Mouse (Mus musculus) heart, embryonic 14.5 days (tissue): ENCODE data around the gene Flrt3. TPM values are rescaled to one million over a fixed set of nuclear protein-coding genes. Genes with fewer than 3 reads are reported as not detected.

Experiments used
- ATAC-seq: fragments of 200-750 bp; cut with Nextera tagmentation; 2 replicates; pipeline ENCODE4 v1.8.0; 2017; ENCODE audit warnings: low read depth, moderate TSS enrichment; ENCODE audit not compliant: insufficient number of reproducible peaks, insufficient read depth, low FRiP score
- H3K27ac ChIP-seq, 2 experiments: fragments of 200-500 bp in 1 of 2; fragments of 300-500 bp in 1 of 2; sonication (generic) in 1 of 2; replicated peaks in 1 of 2; 2 replicates each; pipeline ENCODE4 v1.5.1; 2012 to 2014; ENCODE audit warnings: low read depth in 2 of 2, low read length in 2 of 2, control low read depth in 1 of 2, mild to moderate bottlenecking in 1 of 2, mixed read lengths in 1 of 2; ENCODE audit not compliant: control insufficient read depth in 1 of 2, insufficient read depth in 1 of 2
- H3K27me3 ChIP-seq: fragments of 300-500 bp; sonication (generic); 2 replicates; pipeline ENCODE4 v1.6.1; 2014; ENCODE audit warnings: mild to moderate bottlenecking, low read length, control low read depth; ENCODE audit not compliant: control insufficient read depth, insufficient read depth
- H3K36me3 ChIP-seq: fragments of 300-500 bp; sonication (generic); 2 replicates; pipeline ENCODE4 v1.6.1; 2014; ENCODE audit warnings: mild to moderate bottlenecking, control low read depth, low read length, mixed read lengths; ENCODE audit not compliant: control insufficient read depth, insufficient read depth
- H3K4me1 ChIP-seq, 2 experiments: fragments of 200-500 bp in 1 of 2; fragments of 300-500 bp in 1 of 2; sonication (generic) in 1 of 2; 2 replicates each; pipeline ENCODE4 v1.6.1; 2012 to 2014; ENCODE audit warnings: low read length in 2 of 2, control low read depth in 1 of 2, mixed read lengths in 1 of 2; ENCODE audit not compliant: control insufficient read depth in 2 of 2, insufficient read depth in 2 of 2
- H3K4me2 ChIP-seq: fragments of 300-500 bp; sonication (generic); 2 replicates; pipeline ENCODE4 v1.6.1; 2014; ENCODE audit warnings: mild to moderate bottlenecking, low read length
- H3K4me3 ChIP-seq, 2 experiments: fragments of 200-500 bp in 1 of 2; fragments of 300-500 bp in 1 of 2; sonication (generic) in 1 of 2; 2 replicates each; pipeline ENCODE4 v1.5.1; 2012 to 2014; ENCODE audit warnings: low read length in 2 of 2, mild to moderate bottlenecking in 2 of 2, control low read depth in 1 of 2, low read depth in 1 of 2, moderate library complexity in 1 of 2; ENCODE audit not compliant: control insufficient read depth in 1 of 2, insufficient read depth in 1 of 2
- H3K9ac ChIP-seq: fragments of 300-500 bp; sonication (generic); 2 replicates; pipeline ENCODE4 v1.6.1; 2014; ENCODE audit warnings: mild to moderate bottlenecking, low read length
- H3K9me3 ChIP-seq: fragments of 300-500 bp; sonication (generic); 2 replicates; pipeline ENCODE4 v1.6.1; 2016; ENCODE audit warnings: low read length, control low read depth; ENCODE audit not compliant: control insufficient read depth
- WGBS: fragments of 180-500 bp; shearing (Covaris S2); extraction: QIAGEN DNeasy Blood & Tissue Kit; methylation state at CpG from one replicate; pipeline ENCODE4 v1.1.7; 2014; 5-methylcytosine and 5-hydroxymethylcytosine counted together
- polyA plus RNA-seq: library from polyadenylated mRNA; unstranded; fragments of >200 nt; fragmentation: Nextera tagmentation; extraction: Ambion mirVana; gene quantifications from 2 replicates; pipeline ENCODE4 v1.2.1, GENCODE M21; 2014

Gene Flrt3
- polyA plus RNA-seq, 1 experiment from 2014 or later: 19.9 TPM

GRCm38 (mm10) chr2:140698585-140698984 lies 27.3 kb upstream of the Flrt3 start:
- no peak overlapping the region for H3K4me2 ChIP-seq
- H3K4me3 ChIP-seq: no peak overlapping the region
- H3K9me3 ChIP-seq: no peaks in the 10 kb centered on the region
- H3K9ac ChIP-seq: no peak overlapping the region
- WGBS: 59% methylated on average over 3 of the region's 3 CpGs
- no peak overlapping the region for H3K27ac ChIP-seq
- peaks cover 0 to 6% of the 10 kb centered on the region in 2 experiments; a peak in 3 of 4 replicates for H3K4me1 ChIP-seq
- H3K36me3 ChIP-seq: no peaks in the 10 kb centered on the region
- no peaks in the 10 kb centered on the region for H3K27me3 ChIP-seq
- ATAC-seq: no peak

GRCm38 (mm10) chr2:140693845-140694244 lies 22.6 kb upstream of the Flrt3 start:
- Histone ChIP-seq H3K9ac (no peak overlapping the region), H3K4me3 (no peak overlapping the region), H3K4me2 (no peak overlapping the region), H3K27me3 (no peaks in the 10 kb centered on the region), H3K36me3 (no peaks in the 10 kb centered on the region), H3K4me1 (peaks cover 0 to 2% of the 10 kb centered on the region in 2 experiments; a peak in 1 of 4 replicates), H3K9me3 (no peaks in the 10 kb centered on the region), H3K27ac (no peak overlapping the region)
- 91% methylated on average over 5 of the region's 5 CpGs for WGBS
- ATAC-seq: no peak

GRCm38 (mm10) chr2:140692461-140692860 lies 21.2 kb upstream of the Flrt3 start:
- WGBS: 64% methylated on average over 4 of the region's 4 CpGs
- no peak for ATAC-seq

GRCm38 (mm10) chr2:140691403-140691802 lies 20.1 kb upstream of the Flrt3 start:
- Histone ChIP-seq H3K4me2 (no peak overlapping the region), H3K9me3 (no peaks in the 10 kb centered on the region), H3K36me3 (no peaks in the 10 kb centered on the region), H3K4me3 (no peak overlapping the region), H3K4me1 (no peaks in the 10 kb centered on the region), H3K9ac (no peak overlapping the region), H3K27me3 (no peaks in the 10 kb centered on the region), H3K27ac (no peak overlapping the region)
- 82% methylated on average over 1 of the region's 1 CpGs for WGBS
- no peak for ATAC-seq

More at GRCm38 (mm10) chr2:140692461-140692860, 21.2 kb upstream of the Flrt3 start:
- no peak overlapping the region for H3K27ac ChIP-seq
- no peaks in the 10 kb centered on the region for H3K9me3 ChIP-seq
- no peaks in the 10 kb centered on the region for H3K27me3 ChIP-seq
- no peak overlapping the region for H3K9ac ChIP-seq
- H3K36me3 ChIP-seq: no peaks in the 10 kb centered on the region
- H3K4me3 ChIP-seq: no peak overlapping the region
- H3K4me1 ChIP-seq: peaks cover 0 to under 1% of the 10 kb centered on the region in 2 experiments; a peak in 1 of 4 replicates
- no peak overlapping the region for H3K4me2 ChIP-seq

GRCm38 (mm10) chr2:140690906-140691305 lies 19.6 kb upstream of the Flrt3 start:
- Histone ChIP-seq H3K4me1 (no peaks in the 10 kb centered on the region), H3K4me3 (no peak overlapping the region), H3K9me3 (no peaks in the 10 kb centered on the region), H3K36me3 (no peaks in the 10 kb centered on the region), H3K9ac (no peak overlapping the region), H3K4me2 (no peak overlapping the region), H3K27ac (no peak overlapping the region), H3K27me3 (no peaks in the 10 kb centered on the region)
- no peak for ATAC-seq
- WGBS: 82% methylated on average over 2 of the region's 2 CpGs

DNA sequence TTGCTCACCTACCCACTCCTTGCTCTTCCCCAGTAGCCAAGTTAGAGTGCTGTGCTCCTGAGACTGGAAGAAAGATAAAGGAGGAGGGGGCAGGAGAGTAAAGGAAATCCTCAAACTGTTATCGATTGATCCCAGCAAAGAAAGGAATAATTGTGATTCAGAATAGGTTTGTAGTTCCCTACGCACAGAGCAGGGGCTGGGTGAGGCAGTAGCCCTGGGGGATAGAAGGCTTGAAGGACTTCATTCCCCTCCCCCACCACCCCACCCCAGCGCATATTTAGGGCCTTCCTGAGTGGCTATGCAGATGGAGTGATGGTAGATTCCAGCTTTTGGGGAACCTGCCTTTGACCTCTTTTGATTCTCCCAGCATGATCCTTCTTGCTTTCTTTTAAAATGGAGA lies 5.5 kb upstream of the Flrt3 start:
- no peak overlapping the region for H3K4me3 ChIP-seq
- H3K4me2 ChIP-seq: no peak overlapping the region
- no peaks in the 10 kb centered on the region for H3K36me3 ChIP-seq
- H3K9ac ChIP-seq: no peak overlapping the region
- 67% methylated on average over 3 of the region's 3 CpGs for WGBS
- H3K27me3 ChIP-seq: no peaks in the 10 kb centered on the region
- H3K9me3 ChIP-seq: no peaks in the 10 kb centered on the region
- no peak overlapping the region for H3K27ac ChIP-seq
- no peak for ATAC-seq
- no peaks in the 10 kb centered on the region for H3K4me1 ChIP-seq

GRCm38 (mm10) chr2:140673466-140673865 lies 2.2 kb upstream of the Flrt3 start:
- H3K4me3 ChIP-seq: no peak overlapping the region
- WGBS: 83% methylated on average over 5 of the region's 5 CpGs
- no peak overlapping the region for H3K4me2 ChIP-seq
- no peaks in the 10 kb centered on the region for H3K9me3 ChIP-seq
- no peak for ATAC-seq
- H3K4me1 ChIP-seq: 0 out of 4 replicates have a peak, but pooled peaks cover 0 to 8% of the 10 kb centered on the region in 2 experiments
- no peak overlapping the region for H3K9ac ChIP-seq
- no peaks in the 10 kb centered on the region for H3K36me3 ChIP-seq
- H3K27me3 ChIP-seq: no peaks in the 10 kb centered on the region
- no peak overlapping the region for H3K27ac ChIP-seq

GRCm38 (mm10) chr2:140670457-140670856 lies 812 bp downstream of the Flrt3 start:
- ATAC-seq: no peak

More at GRCm38 (mm10) chr2:140670457-140670856, 812 bp downstream of the Flrt3 start:
- peaks cover 3 to 8% of the 10 kb centered on the region in 2 experiments; a peak in 1 of 4 replicates for H3K4me1 ChIP-seq
- no peaks in the 10 kb centered on the region for H3K27me3 ChIP-seq
- peak overlapping the region; percentile 50 to 57 for H3K4me3 ChIP-seq
- H3K27ac ChIP-seq: peak overlapping the region; percentile 56 to 66
- no peaks in the 10 kb centered on the region for H3K36me3 ChIP-seq
- no peaks in the 10 kb centered on the region for H3K9me3 ChIP-seq
- H3K4me2 ChIP-seq: peak overlapping the region; percentile 70
- H3K9ac ChIP-seq: peak overlapping the region; percentile 74
- under 1% methylated on average over 12 of the region's 12 CpGs for WGBS
